Comparison of ENCODE assay signal across 8 mouse cellular contexts in genomic region chr8:4192807-4193587, GRCm38 (mm10). TPM values are rescaled to one million over a fixed set of nuclear protein-coding genes. Genes with fewer than 3 reads are reported as not detected.
DNase-seq lines count a peak whose midpoint lies in the region; ATAC-seq lines count a peak whose summit lies in the region.

No protein-coding gene starts in this region.

- peak; percentile 63 for DNase-seq in 416B (ENCODE audit: low read depth)
- DNase-seq in adrenal gland, postnatal 4 days (ENCODE audit: low spot score in 2 of 2), result peak; percentile 68 to 83
- peak; percentile 71 for DNase-seq in embryonic facial prominence, embryonic 14.5 days (ENCODE audit: low spot score)
- peak; percentile 72 to 81 for DNase-seq in heart, adult 9 months (ENCODE audit: low spot score in 2 of 2)
- DNase-seq in kidney, adult 8-10 months, result peak; percentile 78 to 89
- DNase-seq in spleen, adult 12 weeks (ENCODE audit: low spot score), result peak; percentile 69

- no peak overlapping the region for H3K4me2 ChIP-seq in embryonic facial prominence, embryonic 14.5 days (ENCODE audit: low read depth, low read length)
- peak overlapping the region; percentile 42 for H3K4me2 ChIP-seq in limb, embryonic 12.5 days
- peak overlapping the region; percentile 23; the same call in 1 of the 2 replicates for H3K4me2 ChIP-seq in midbrain, embryonic 15.5 days

- H3K9me3 ChIP-seq in embryonic facial prominence, embryonic 14.5 days (ENCODE audit: control insufficient read depth, low read length), result no peaks in the 10 kb centered on the region
- no peaks in the 10 kb centered on the region for H3K9me3 ChIP-seq in limb, embryonic 12.5 days
- H3K9me3 ChIP-seq in midbrain, embryonic 15.5 days, result no peaks in the 10 kb centered on the region

- H3K4me1 ChIP-seq in embryonic facial prominence, embryonic 14.5 days (ENCODE audit: control insufficient read depth, insufficient read depth, low read length), result no peaks in the 10 kb centered on the region
- peaks cover 6% of the 10 kb centered on the region for H3K4me1 ChIP-seq in limb, embryonic 12.5 days (replicated peaks)
- H3K4me1 ChIP-seq in midbrain, embryonic 15.5 days, result peaks cover 14% of the 10 kb centered on the region

- H3K27me3 ChIP-seq in embryonic facial prominence, embryonic 14.5 days (replicated peaks; ENCODE audit: control insufficient read depth, insufficient read depth, low read length), result no peaks in the 10 kb centered on the region
- H3K27me3 ChIP-seq in limb, embryonic 12.5 days, result no peaks in the 10 kb centered on the region
- H3K27me3 ChIP-seq in midbrain, embryonic 15.5 days (replicated peaks), result no peaks in the 10 kb centered on the region

- no peak overlapping the region for H3K4me3 ChIP-seq in embryonic facial prominence, embryonic 14.5 days (ENCODE audit: low read depth, low read length)
- H3K4me3 ChIP-seq in limb, embryonic 12.5 days (replicated peaks), result no peak overlapping the region
- H3K4me3 ChIP-seq in midbrain, embryonic 15.5 days, result no peak overlapping the region

- 12% methylated on average over 17 of the region's 18 CpGs for WGBS in embryonic facial prominence, embryonic 14.5 days
- WGBS in limb, embryonic 12.5 days, result 8% methylated on average over 18 of the region's 18 CpGs
- WGBS in midbrain, embryonic 15.5 days, result 2% methylated on average over 18 of the region's 18 CpGs

- ATAC-seq in embryonic facial prominence, embryonic 14.5 days (ENCODE audit: low read depth), result peak; percentile 83
- peak; percentile 70 for ATAC-seq in limb, embryonic 12.5 days (ENCODE audit: insufficient number of reproducible peaks, insufficient read depth, low FRiP score, low TSS enrichment, low read depth)
- peak; percentile 83 for ATAC-seq in midbrain, embryonic 15.5 days (replicated peaks)

- peaks cover 27% of the 10 kb centered on the region for H3K36me3 ChIP-seq in embryonic facial prominence, embryonic 14.5 days (ENCODE audit: control insufficient read depth, insufficient read depth, low read length)
- peaks cover 21% of the 10 kb centered on the region for H3K36me3 ChIP-seq in limb, embryonic 12.5 days
- H3K36me3 ChIP-seq in midbrain, embryonic 15.5 days (replicated peaks), result peaks cover 27% of the 10 kb centered on the region

- peak overlapping the region; percentile 8; the same call in 1 of the 2 replicates for H3K9ac ChIP-seq in embryonic facial prominence, embryonic 14.5 days (ENCODE audit: low read depth, low read length)
- no peak overlapping the region for H3K9ac ChIP-seq in limb, embryonic 12.5 days (replicated peaks)
- no peak overlapping the region for H3K9ac ChIP-seq in midbrain, embryonic 15.5 days

- H3K27ac ChIP-seq in embryonic facial prominence, embryonic 14.5 days (replicated peaks; ENCODE audit: low read depth, low read length), result 0 out of 2 replicates have a peak overlapping the region, but pooled peaks have one; percentile 6
- no peak overlapping the region for H3K27ac ChIP-seq in limb, embryonic 12.5 days
- H3K27ac ChIP-seq in midbrain, embryonic 15.5 days, result peak overlapping the region; percentile 69

RNA-seq across cellular contexts. Expression of gene Prr36, which starts 24.3 kb away (rescaled TPM):
- total RNA-seq in adrenal gland, postnatal 4 days (2021), result 10 to 100 TPM in 1 of 2 experiments, 1 to 10 TPM in 1; 9.6 to 10.6 TPM
- polyA plus RNA-seq in embryonic facial prominence, embryonic 14.5 days (2014; fragmentation: Nextera tagmentation; extraction: Ambion mirVana), result 2.3 and 2.7 TPM in 2 replicates
- polyA plus RNA-seq in limb, embryonic 12.5 days (2016; fragmentation: Nextera tagmentation; extraction: Ambion mirVana), result 1.4 and 1.6 TPM in 2 replicates
- 54.7 and 61.1 TPM in 2 replicates for polyA plus RNA-seq in midbrain, embryonic 15.5 days (2015; fragmentation: Nextera tagmentation; extraction: Ambion mirVana)

RNA-seq across cellular contexts. Expression of gene Evi5l, which starts 26.6 kb away (rescaled TPM):
- 10 to 100 TPM; 46.2 to 47.0 TPM for total RNA-seq in adrenal gland, postnatal 4 days (2021)
- polyA plus RNA-seq in embryonic facial prominence, embryonic 14.5 days (2014; fragmentation: Nextera tagmentation; extraction: Ambion mirVana), result 18.7 and 24.9 TPM in 2 replicates
- 29.4 and 33.7 TPM in 2 replicates for polyA plus RNA-seq in limb, embryonic 12.5 days (2016; fragmentation: Nextera tagmentation; extraction: Ambion mirVana)
- polyA plus RNA-seq in midbrain, embryonic 15.5 days (2015; fragmentation: Nextera tagmentation; extraction: Ambion mirVana), result 128 and 136 TPM in 2 replicates

RNA-seq across cellular contexts. Expression of gene Lrrc8e, which starts 33.6 kb away (rescaled TPM):
- total RNA-seq in adrenal gland, postnatal 4 days (2021), result 10 to 100 TPM; 13.6 to 15.2 TPM
- 0.69 and 0.97 TPM in 2 replicates for polyA plus RNA-seq in embryonic facial prominence, embryonic 14.5 days (2014; fragmentation: Nextera tagmentation; extraction: Ambion mirVana)
- polyA plus RNA-seq in limb, embryonic 12.5 days (2016; fragmentation: Nextera tagmentation; extraction: Ambion mirVana), result 0.24 and 0.39 TPM in 2 replicates
- polyA plus RNA-seq in midbrain, embryonic 15.5 days (2015; fragmentation: Nextera tagmentation; extraction: Ambion mirVana), result 0.08 and 0.11 TPM in 2 replicates

RNA-seq across cellular contexts. Expression of gene Map2k7, which starts 45.5 kb away (rescaled TPM):
- total RNA-seq in adrenal gland, postnatal 4 days (2021), result 100 to 1,000 TPM; 121 to 129 TPM
- polyA plus RNA-seq in embryonic facial prominence, embryonic 14.5 days (2014; fragmentation: Nextera tagmentation; extraction: Ambion mirVana), result 18.1 and 21.4 TPM in 2 replicates
- 33.7 and 36.9 TPM in 2 replicates for polyA plus RNA-seq in limb, embryonic 12.5 days (2016; fragmentation: Nextera tagmentation; extraction: Ambion mirVana)
- polyA plus RNA-seq in midbrain, embryonic 15.5 days (2015; fragmentation: Nextera tagmentation; extraction: Ambion mirVana), result 34.0 and 35.7 TPM in 2 replicates

RNA-seq across cellular contexts. Expression of gene Gm49320, which starts 45.7 kb away (rescaled TPM):
- 1 to 10 TPM; 4.4 to 6.0 TPM for total RNA-seq in adrenal gland, postnatal 4 days (2021)
- polyA plus RNA-seq in embryonic facial prominence, embryonic 14.5 days (2014; fragmentation: Nextera tagmentation; extraction: Ambion mirVana), result 0.33 and 1.1 TPM in 2 replicates
- 1.0 and 1.1 TPM in 2 replicates for polyA plus RNA-seq in limb, embryonic 12.5 days (2016; fragmentation: Nextera tagmentation; extraction: Ambion mirVana)
- polyA plus RNA-seq in midbrain, embryonic 15.5 days (2015; fragmentation: Nextera tagmentation; extraction: Ambion mirVana), result 1.0 and 1.8 TPM in 2 replicates

Comparison
In these comparisons a context has a peak if more than half of its experiments do, and no peak if none do; other contexts are left out.
1. RNA of gene Prr36, which starts 24.3 kb away (polyA plus RNA-seq): 54.7 to 61.1 TPM in midbrain, embryonic 15.5 days; 2.3 to 2.7 TPM in embryonic facial prominence, embryonic 14.5 days and 1.4 to 1.6 TPM in limb, embryonic 12.5 days; every median in the first group is over 10 times any median in the second.
2. Peak in every context shown above with its lines, with median percentiles within 50 percentile points of each other: DNase-seq and ATAC-seq.